Mouse (Mus musculus) CH12.LX (cell line): ENCODE measurements around the gene BC049715. TPM values are rescaled to one million over a fixed set of nuclear protein-coding genes. Genes with fewer than 3 reads are reported as not detected.
A peak's percentile ranks its signal among the peaks of the same experiment; 100 is the strongest.

Experiments used
- DNase-seq: peaks from one replicate; pipeline ENCODE4 v3.0.0-alpha.2; 2013; ENCODE audit errors: extremely low read depth
- H3K27ac ChIP-seq: 2 replicates; pipeline ENCODE4 v1.5.1; 2012; ENCODE audit warnings: low read depth, mild to moderate bottlenecking, control low read depth, moderate library complexity; ENCODE audit not compliant: insufficient read depth
- H3K27me3 ChIP-seq: replicated peaks from 2 replicates; pipeline ENCODE3; 2012; ENCODE audit warnings: inconsistent platforms
- H3K36me3 ChIP-seq, 2 experiments: replicated peaks in 1 of 2; 2 replicates each; pipeline versions ENCODE3 to v1.6.1; 2012; ENCODE audit warnings: inconsistent platforms in 1 of 2, low read length in 1 of 2, mild to moderate bottlenecking in 1 of 2, mixed read lengths in 1 of 2, moderate library complexity in 1 of 2; ENCODE audit not compliant: control insufficient read depth in 1 of 2, insufficient read depth in 1 of 2
- H3K4me1 ChIP-seq, 2 experiments: 2 replicates each; pipeline ENCODE4 v1.6.1; 2012; ENCODE audit warnings: inconsistent platforms in 1 of 2, moderate library complexity in 1 of 2; ENCODE audit not compliant: insufficient read depth in 2 of 2, control insufficient read depth in 1 of 2
- H3K4me2 ChIP-seq: 2 replicates; pipeline ENCODE4 v1.6.1; 2012; ENCODE audit warnings: low read depth, mild to moderate bottlenecking, control low read depth; ENCODE audit not compliant: poor library complexity, insufficient read depth, severe bottlenecking
- H3K4me3 ChIP-seq, 3 experiments: fragments of 150-350 bp in 1 of 3; sonication (generic) in 1 of 3; replicated peaks in 1 of 3; 2 replicates each; pipeline versions ENCODE3 to v1.5.1; 2011 to 2012; ENCODE audit warnings: low read depth in 2 of 3, low read length in 2 of 3, mild to moderate bottlenecking in 2 of 3, moderate library complexity in 2 of 3, control low read depth in 1 of 3, improper control_type of control experiment in 1 of 3, inconsistent platforms in 1 of 3, mixed read lengths in 1 of 3; ENCODE audit not compliant: poor library complexity in 1 of 3
- H3K79me2 ChIP-seq: replicated peaks from 2 replicates; pipeline ENCODE4 v1.6.1; 2012; ENCODE audit warnings: mild to moderate bottlenecking, moderate library complexity; ENCODE audit not compliant: control insufficient read depth, poor library complexity, insufficient read depth, severe bottlenecking; ENCODE audit errors: extremely low read depth
- H3K9ac ChIP-seq: 2 replicates; pipeline ENCODE4 v1.6.1; 2012; ENCODE audit warnings: low read depth, mild to moderate bottlenecking, control low read depth, moderate library complexity; ENCODE audit not compliant: insufficient read depth
- H3K9me3 ChIP-seq: replicated peaks from 2 replicates; pipeline ENCODE3; 2012; ENCODE audit warnings: low read length, inconsistent platforms, mixed read lengths
- BHLHE40 ChIP-seq: IDR thresholded peaks from 2 replicates; pipeline ENCODE4 v1.6.1; 2011; ENCODE audit warnings: mild to moderate bottlenecking, low read depth, low read length, improper control_type of control experiment
- CHD1 ChIP-seq: IDR thresholded peaks from 2 replicates; pipeline ENCODE4 v1.6.1; 2012; ENCODE audit warnings: low read depth, low read length, improper control_type of control experiment, inconsistent platforms
- CHD2 ChIP-seq: IDR thresholded peaks from 2 replicates; pipeline ENCODE4 v1.6.1; 2011; ENCODE audit warnings: low read length, improper control_type of control experiment
- E2F4 ChIP-seq: IDR thresholded peaks from 2 replicates; pipeline ENCODE4 v1.6.1; 2011; ENCODE audit warnings: low read depth, low read length, improper control_type of control experiment; ENCODE audit not compliant: insufficient replicate concordance
- ELF1 ChIP-seq: IDR thresholded peaks from 2 replicates; pipeline ENCODE4 v1.6.1; 2014; ENCODE audit warnings: low read depth, mild to moderate bottlenecking, inconsistent platforms, low read length, improper control_type of control experiment
- EP300 ChIP-seq: IDR thresholded peaks from 2 replicates; pipeline ENCODE4 v1.6.1; 2011; ENCODE audit warnings: low read length, improper control_type of control experiment
- ETS1 ChIP-seq: conservative IDR thresholded peaks from 2 replicates; pipeline ENCODE4 v1.6.1; 2012; ENCODE audit warnings: low read depth, mild to moderate bottlenecking, inconsistent platforms, low read length, improper control_type of control experiment, moderate library complexity
- GABPA ChIP-seq: IDR thresholded peaks from 2 replicates; pipeline ENCODE4 v1.6.1; 2012; ENCODE audit warnings: low read depth, low read length, improper control_type of control experiment, inconsistent platforms; ENCODE audit not compliant: insufficient replicate concordance
- HCFC1 ChIP-seq: IDR thresholded peaks from 2 replicates; pipeline ENCODE4 v1.6.1; 2012; ENCODE audit warnings: low read depth, mild to moderate bottlenecking, inconsistent platforms, low read length, improper control_type of control experiment
- IRF4 ChIP-seq: IDR thresholded peaks from 2 replicates; pipeline ENCODE4 v1.6.1; 2014; ENCODE audit warnings: low read depth, mild to moderate bottlenecking, inconsistent platforms, low read length, improper control_type of control experiment
- JUN ChIP-seq: IDR thresholded peaks from 2 replicates; pipeline ENCODE4 v1.6.1; 2011; ENCODE audit warnings: low read depth, mild to moderate bottlenecking, low read length, improper control_type of control experiment, moderate library complexity; ENCODE audit not compliant: insufficient read depth
- JUND ChIP-seq: conservative IDR thresholded peaks from 2 replicates; pipeline ENCODE4 v1.6.1; 2011; ENCODE audit warnings: low read depth, low read length, improper control_type of control experiment
- KAT2A ChIP-seq: IDR thresholded peaks from 2 replicates; pipeline ENCODE4 v1.6.1; 2012; ENCODE audit warnings: low read length, improper control_type of control experiment, inconsistent platforms; ENCODE audit not compliant: insufficient replicate concordance
- MAFK ChIP-seq: IDR thresholded peaks from 2 replicates; pipeline ENCODE4 v1.6.1; 2011; ENCODE audit warnings: low read length, improper control_type of control experiment; ENCODE audit not compliant: insufficient replicate concordance
- MAX ChIP-seq: IDR thresholded peaks from 2 replicates; pipeline ENCODE4 v1.6.1; 2011; ENCODE audit warnings: low read length, improper control_type of control experiment
- MEF2A ChIP-seq: IDR thresholded peaks from 2 replicates; pipeline ENCODE4 v1.6.1; 2014; ENCODE audit warnings: low read depth, mild to moderate bottlenecking, inconsistent platforms, low read length, improper control_type of control experiment, borderline replicate concordance
- MXI1 ChIP-seq: IDR thresholded peaks from 2 replicates; pipeline ENCODE4 v1.6.1; 2011; ENCODE audit warnings: mild to moderate bottlenecking, low read depth, low read length, improper control_type of control experiment
- MYC ChIP-seq: IDR thresholded peaks from 2 replicates; pipeline ENCODE4 v1.6.1; 2011; ENCODE audit warnings: low read depth, mild to moderate bottlenecking, improper control_type of control experiment, low read length
- POLR2AphosphoS2 ChIP-seq: IDR thresholded peaks from 2 replicates; pipeline ENCODE4 v1.6.1; 2011; ENCODE audit warnings: low read depth, low read length, improper control_type of control experiment
- RAD21 ChIP-seq: IDR thresholded peaks from 2 replicates; pipeline ENCODE4 v1.6.1; 2011; ENCODE audit warnings: low read depth, mild to moderate bottlenecking, low read length, improper control_type of control experiment, moderate library complexity
- RCOR1 ChIP-seq: conservative IDR thresholded peaks from 2 replicates; pipeline ENCODE4 v1.6.1; 2012; ENCODE audit warnings: low read depth, mild to moderate bottlenecking, inconsistent platforms, low read length, improper control_type of control experiment
- SIN3A ChIP-seq: IDR thresholded peaks from 2 replicates; pipeline ENCODE4 v1.6.1; 2012; ENCODE audit warnings: low read length, improper control_type of control experiment, inconsistent platforms
- SMC3 ChIP-seq: IDR thresholded peaks from 2 replicates; pipeline ENCODE4 v1.6.1; 2011; ENCODE audit warnings: low read depth, low read length, improper control_type of control experiment
- TBP ChIP-seq: conservative IDR thresholded peaks from 2 replicates; pipeline ENCODE4 v1.6.1; 2011; ENCODE audit warnings: low read depth, low read length, improper control_type of control experiment
- TCF12 ChIP-seq: IDR thresholded peaks from 2 replicates; pipeline ENCODE4 v1.6.1; 2014; ENCODE audit warnings: low read depth, mild to moderate bottlenecking, inconsistent platforms, low read length, improper control_type of control experiment
- UBTF ChIP-seq: IDR thresholded peaks from 2 replicates; pipeline ENCODE4 v1.6.1; 2012; ENCODE audit warnings: low read depth, mild to moderate bottlenecking, inconsistent platforms, low read length, improper control_type of control experiment, moderate library complexity
- USF1 ChIP-seq: IDR thresholded peaks from 2 replicates; pipeline ENCODE4 v1.6.1; 2014; ENCODE audit warnings: low read depth, mild to moderate bottlenecking, inconsistent platforms, low read length, improper control_type of control experiment
- USF2 ChIP-seq: conservative IDR thresholded peaks from 2 replicates; pipeline ENCODE4 v1.6.1; 2011; ENCODE audit warnings: low read depth, low read length, improper control_type of control experiment
- ZC3H11A ChIP-seq: IDR thresholded peaks from 2 replicates; pipeline ENCODE4 v1.6.1; 2012; ENCODE audit warnings: low read depth, mild to moderate bottlenecking, inconsistent platforms, low read length, improper control_type of control experiment
- ZNF384 ChIP-seq: IDR thresholded peaks from 2 replicates; pipeline ENCODE4 v1.6.1; 2012; ENCODE audit warnings: low read depth, low read length, improper control_type of control experiment, inconsistent platforms
- dilution Hi-C: fragments of 300-500 bp; cut with MboI; formaldehyde crosslinking; loops from 2 replicates; pipeline ENCODE4 v1.14.3; 2020; ENCODE audit warnings: low sequenced_read_pairs; ENCODE audit not compliant: extremely low pct_unique_long_range_greater_than_20kb, extremely low pct_ligation_motif_present
- in situ Hi-C: fragments of 300-500 bp; cut with MboI; formaldehyde crosslinking; loops from 3 replicates; pipeline ENCODE4 v1.14.3; 2019; ENCODE audit warnings: low sequenced_read_pairs, low pct_ligation_motif_present, low pct_unique_long_range_greater_than_20kb, mixed read lengths
- polyA plus RNA-seq: library from polyadenylated mRNA; unstranded; fragments of >175 nt; gene quantifications from 2 replicates; pipeline ENCODE4 v1.2.1, GENCODE M21; 2012; ENCODE audit warnings: low read depth; ENCODE audit not compliant: insufficient read length
- total RNA-seq, 2 experiments: library from RNA; depleted of rRNA; stranded (reverse); fragments of 300-350 nt in 1 of 2; fragments of >200 nt in 1 of 2; gene quantifications; 2 replicates each; pipeline ENCODE4 v1.2.3; 2012 to 2014

The BC049715 gene
- total and polyA plus RNA-seq, 3 experiments: 8.8 to 13.5 (median 9.9) TPM

GRCm38 (mm10) chr6:136807395-136808013, 19.9 kb upstream of the BC049715 start:
- TF ChIP-seq SIN3A (no peak), MYC (no peak), ETS1 (no peak), ELF1 (no peak), TCF12 (no peak), MAFK (no peak), CHD2 (no peak), IRF4 (no peak), EP300 (no peak), TBP (no peak), POLR2AphosphoS2 (no peak), MEF2A (no peak)
- H3K9ac ChIP-seq: no peak overlapping the region; the same call in 1 of the 2 replicates
- dilution Hi-C loops (no loop called here), in situ Hi-C loops (no loop called here)
- no peak overlapping the region for H3K27ac ChIP-seq
- peak overlapping the region; percentile 19; the same call in 1 of the 2 replicates for H3K4me2 ChIP-seq
- DNase-seq: no peak
- peaks cover 30% of the 10 kb centered on the region for H3K79me2 ChIP-seq
- peaks cover 9 to 21% of the 10 kb centered on the region in 2 experiments for H3K36me3 ChIP-seq
- peaks cover 6 to 59% of the 10 kb centered on the region in 2 experiments for H3K4me1 ChIP-seq
- peak overlapping the region; percentile 19 to 90 (median 53) for H3K4me3 ChIP-seq
- no peaks in the 10 kb centered on the region for H3K27me3 ChIP-seq
- H3K9me3 ChIP-seq: no peaks in the 10 kb centered on the region

GRCm38 (mm10) chr6:136808014-136808417, 19.4 kb upstream of the BC049715 start, which contains the start of gene H2afj:
Gene H2afj (plus strand): TSS chr6:136808244.
- in situ Hi-C loops: no loop called here
- Histone ChIP-seq H3K36me3 (peaks cover 11 to 25% of the 10 kb centered on the region in 2 experiments), H3K27me3 (no peaks in the 10 kb centered on the region), H3K9me3 (no peaks in the 10 kb centered on the region), H3K27ac (peak within 1 kb of the TSS; percentile 58), H3K4me1 (peaks cover 6 to 54% of the 10 kb centered on the region in 2 experiments), H3K4me2 (peak within 1 kb of the TSS; percentile 94; the same call in 1 of the 2 replicates), H3K79me2 (peaks cover 30% of the 10 kb centered on the region), H3K4me3 (peak within 1 kb of the TSS; percentile 86 to 92 (median 90)), H3K9ac (peak within 1 kb of the TSS; percentile 67)
- dilution Hi-C loops: no loop called here
- DNase-seq: peak; percentile 95
- TF ChIP-seq ZNF384: no peak
- TF ChIP-seq JUND: no peak
- no peak for TF ChIP-seq UBTF
- no peak for TF ChIP-seq E2F4
- TF ChIP-seq RAD21: no peak
- no peak for TF ChIP-seq USF1
- 0 out of 2 replicates have a peak, but pooled peaks have one; percentile 18 for TF ChIP-seq BHLHE40
- peak; percentile 58; the same call in 1 of the 2 replicates for TF ChIP-seq KAT2A
- TF ChIP-seq MEF2A: peak; percentile 57; the same call in 1 of the 2 replicates
- 0 out of 2 replicates have a peak, but pooled peaks have one; percentile 45 for TF ChIP-seq MAX
- TF ChIP-seq ZC3H11A: no peak
- peak; percentile 79 for TF ChIP-seq HCFC1
- peak; percentile 93 for TF ChIP-seq TCF12
- TF ChIP-seq ELF1: peak; percentile 100
- TF ChIP-seq MXI1: peak; percentile 79
- TF ChIP-seq SMC3: no peak
- TF ChIP-seq USF2: no peak
- TF ChIP-seq ETS1: 0 out of 2 replicates have a peak, but pooled peaks have one; percentile 10
- TF ChIP-seq JUN: no peak
- TF ChIP-seq CHD1: no peak
- TF ChIP-seq RCOR1: no peak
- TF ChIP-seq POLR2AphosphoS2: peak; percentile 65; the same call in 1 of the 2 replicates
- 0 out of 2 replicates have a peak, but pooled peaks have one; percentile 23 for TF ChIP-seq MYC
- TF ChIP-seq TBP: peak; percentile 35; the same call in 1 of the 2 replicates
- TF ChIP-seq GABPA: no peak
